Mouse (Mus musculus) midbrain, embryonic 15.5 days (tissue): ENCODE measurements at regions not wholly inside any gene's neighbourhood (a gene's known extent, or its start where the extent isn't known, plus 50 kb on each side); places are given as distances from the start of the nearest gene placed in this dataset.
"Not testable (repeated sequence)": the region's sequence is repeated elsewhere in the genome, so short reads cannot be mapped to it uniquely, and the experiment has no call there.

Experiments
- ATAC-seq: fragments of 200-750 bp; cut with Nextera tagmentation; replicated peaks from 2 replicates; pipeline ENCODE4 v1.8.0; 2017; ENCODE audit warnings: moderate TSS enrichment
- H3K27ac ChIP-seq: fragments of 300-500 bp; sonication (generic); 2 replicates; pipeline ENCODE4 v1.5.1; 2015; ENCODE audit warnings: mild to moderate bottlenecking, inconsistent platforms
- H3K27me3 ChIP-seq: fragments of 300-500 bp; sonication (generic); replicated peaks from 2 replicates; pipeline ENCODE4 v1.6.1; 2015; ENCODE audit warnings: inconsistent platforms
- H3K36me3 ChIP-seq: fragments of 300-500 bp; sonication (generic); replicated peaks from 2 replicates; pipeline ENCODE4 v1.6.1; 2015; ENCODE audit warnings: inconsistent platforms
- H3K4me1 ChIP-seq: fragments of 300-500 bp; sonication (generic); 2 replicates; pipeline ENCODE4 v1.6.1; 2015; ENCODE audit warnings: inconsistent platforms
- H3K4me2 ChIP-seq: fragments of 300-500 bp; sonication (generic); 2 replicates; pipeline ENCODE4 v1.6.1; 2015; ENCODE audit warnings: inconsistent platforms, mild to moderate bottlenecking, moderate library complexity
- H3K4me3 ChIP-seq: fragments of 300-500 bp; sonication (generic); 2 replicates; pipeline ENCODE4 v1.5.1; 2015; ENCODE audit warnings: mild to moderate bottlenecking, inconsistent platforms
- H3K9ac ChIP-seq: fragments of 300-500 bp; sonication (generic); 2 replicates; pipeline ENCODE4 v1.6.1; 2015; ENCODE audit warnings: mild to moderate bottlenecking, inconsistent platforms
- H3K9me3 ChIP-seq: fragments of 300-500 bp; sonication (generic); 2 replicates; pipeline ENCODE4 v1.6.1; 2016; ENCODE audit warnings: inconsistent platforms
- whole genome bisulfite sequencing: fragments of 180-500 bp; shearing (Covaris S2); methylation state at CpG from one replicate; pipeline ENCODE4 v1.1.7; 2015; ENCODE audit warnings: mixed read lengths; 5-methylcytosine and 5-hydroxymethylcytosine counted together

DNA sequence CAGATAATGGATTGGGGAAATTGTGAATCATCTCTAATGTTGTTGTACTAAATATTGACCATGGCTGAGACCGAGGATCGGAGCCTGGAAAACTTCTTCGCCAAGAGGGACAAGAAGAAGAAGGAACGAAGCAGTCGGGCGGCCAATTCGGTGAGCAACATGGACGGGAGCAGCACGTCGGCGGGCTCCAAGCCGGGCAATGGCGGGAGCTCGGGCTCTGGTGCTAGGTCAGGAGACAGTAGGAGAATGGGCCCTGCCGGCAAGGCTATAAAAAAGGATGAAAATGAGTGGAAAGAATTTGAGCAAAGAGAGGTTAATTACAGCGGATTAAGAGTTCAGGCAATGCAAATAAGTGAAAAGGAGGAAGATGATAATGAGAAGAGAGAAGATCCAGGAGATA, 55.0 kb upstream of the Zfp990 start:
- H3K27ac ChIP-seq, ATAC-seq: not testable (repeated sequence)

DNA sequence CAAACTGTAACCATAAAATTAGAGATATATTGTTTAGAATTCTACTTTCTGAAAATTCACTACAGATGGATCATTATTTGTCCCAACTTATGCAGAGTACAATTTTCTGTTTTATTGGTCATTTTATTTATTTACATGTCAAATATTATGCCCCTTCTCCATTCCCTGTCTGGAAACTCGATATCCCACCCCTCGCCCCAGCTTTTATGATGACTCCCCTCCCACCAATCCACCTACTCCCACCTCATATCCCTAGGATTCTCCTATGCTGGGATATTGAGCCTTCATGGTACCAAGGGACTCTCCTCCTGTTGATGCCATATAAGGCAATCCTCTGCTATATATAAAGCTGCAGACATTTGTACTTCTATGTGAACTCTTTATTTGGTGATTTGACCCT, 62.0 kb upstream of the Zfp990 start:
- no peak overlapping the region for H3K9ac ChIP-seq
- no peak overlapping the region for H3K4me3 ChIP-seq
- no peaks in the 10 kb centered on the region for H3K27me3 ChIP-seq
- H3K9me3 ChIP-seq, result peaks cover 31% of the 10 kb centered on the region
- 75% methylated on average over 2 of the region's 2 CpGs for WGBS
- no peak overlapping the region for H3K27ac ChIP-seq
- H3K36me3 ChIP-seq, result no peaks in the 10 kb centered on the region
- no peak for ATAC-seq
- no peak overlapping the region for H3K4me2 ChIP-seq
- no peaks in the 10 kb centered on the region for H3K4me1 ChIP-seq

More for the DNA sequence above, 55.0 kb upstream of the Zfp990 start:
- not testable (repeated sequence) for H3K9me3 ChIP-seq, H3K4me1 ChIP-seq, H3K36me3 ChIP-seq, H3K4me2 ChIP-seq, H3K27me3 ChIP-seq, H3K4me3 ChIP-seq, H3K9ac ChIP-seq
- WGBS, result 89% methylated on average over 16 of the region's 16 CpGs

DNA sequence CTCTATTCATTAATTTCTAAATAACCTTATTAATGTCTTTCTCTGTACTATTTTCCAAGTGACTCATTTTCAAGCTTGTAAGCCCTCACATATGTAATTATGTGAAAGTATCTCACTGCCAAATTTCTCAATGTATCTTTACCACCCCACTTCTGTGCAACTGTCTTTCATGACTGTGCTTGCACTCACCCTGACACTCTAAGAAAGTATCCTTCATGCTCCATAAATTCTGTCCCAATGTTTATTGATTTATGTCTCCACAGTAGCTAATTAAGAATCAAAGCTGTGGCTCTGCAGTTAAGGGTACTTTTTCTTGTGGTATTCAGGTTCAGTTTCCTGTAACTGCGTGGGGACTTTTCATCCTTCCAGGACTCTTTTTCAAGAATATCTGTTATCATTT, 73.8 kb upstream of the Zfp990 start:
- H3K4me2 ChIP-seq, H3K4me3 ChIP-seq, H3K9ac ChIP-seq, H3K36me3 ChIP-seq, H3K27me3 ChIP-seq, ATAC-seq, H3K27ac ChIP-seq, H3K4me1 ChIP-seq: not testable (repeated sequence)
- WGBS, result 88% methylated on average over 1 of the region's 1 CpGs
- peaks cover 62% of the 10 kb centered on the region for H3K9me3 ChIP-seq

DNA sequence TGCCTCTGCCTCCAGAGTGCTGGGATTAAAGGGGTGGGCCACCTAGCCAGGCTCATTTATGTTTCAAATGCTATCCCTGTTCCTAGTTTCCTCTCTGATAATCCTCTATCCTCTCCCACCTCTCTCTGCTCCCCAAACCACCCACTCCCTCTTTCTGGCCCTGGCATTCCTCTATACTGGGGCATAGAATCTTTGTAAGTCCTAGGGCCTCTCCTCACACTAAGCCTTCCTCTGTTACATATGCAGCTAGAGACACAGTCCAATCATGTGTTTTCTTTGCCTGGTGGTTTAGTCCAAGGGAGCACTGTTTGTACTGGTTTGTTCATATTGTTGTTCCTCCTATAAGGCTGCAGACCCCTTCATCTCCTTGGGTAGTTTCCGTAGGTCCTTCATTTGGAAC, 76.0 kb upstream of the Zfp990 start:
- H3K27ac ChIP-seq, result no peak overlapping the region
- 83% methylated on average over 1 of the region's 1 CpGs for WGBS
- no peak overlapping the region for H3K4me3 ChIP-seq
- H3K9me3 ChIP-seq, result peaks cover 55% of the 10 kb centered on the region
- ATAC-seq, result no peak
- no peaks in the 10 kb centered on the region for H3K36me3 ChIP-seq
- H3K27me3 ChIP-seq, result no peaks in the 10 kb centered on the region
- H3K4me1 ChIP-seq, result no peaks in the 10 kb centered on the region
- no peak overlapping the region for H3K9ac ChIP-seq
- H3K4me2 ChIP-seq, result no peak overlapping the region

DNA sequence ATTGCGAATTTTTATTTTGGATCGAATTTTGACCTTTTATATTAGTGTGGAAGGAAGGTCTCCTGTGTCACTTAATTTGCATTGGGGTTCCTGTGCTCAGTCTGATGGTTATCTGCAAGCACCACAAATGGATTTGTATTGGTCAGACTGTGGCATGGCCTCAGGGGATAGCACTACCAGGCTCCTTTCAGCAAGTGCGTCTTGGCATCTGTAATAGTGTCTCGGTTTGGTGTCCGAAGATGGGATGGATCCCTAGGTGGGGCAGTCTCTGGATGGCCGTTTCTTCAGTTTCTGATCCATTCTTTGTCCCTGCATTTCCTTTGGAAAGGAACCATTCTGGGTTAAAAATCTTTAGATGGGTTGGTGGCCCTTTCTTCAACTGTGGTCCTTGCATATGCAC, 76.5 kb upstream of the Zfp990 start:
- no peak overlapping the region for H3K4me3 ChIP-seq
- peaks cover 54% of the 10 kb centered on the region for H3K9me3 ChIP-seq
- no peak overlapping the region for H3K4me2 ChIP-seq
- ATAC-seq, result no peak
- no peak overlapping the region for H3K9ac ChIP-seq
- 70% methylated on average over 6 of the region's 6 CpGs for WGBS
- no peaks in the 10 kb centered on the region for H3K27me3 ChIP-seq
- no peak overlapping the region for H3K27ac ChIP-seq
- H3K4me1 ChIP-seq, result no peaks in the 10 kb centered on the region
- no peaks in the 10 kb centered on the region for H3K36me3 ChIP-seq

DNA sequence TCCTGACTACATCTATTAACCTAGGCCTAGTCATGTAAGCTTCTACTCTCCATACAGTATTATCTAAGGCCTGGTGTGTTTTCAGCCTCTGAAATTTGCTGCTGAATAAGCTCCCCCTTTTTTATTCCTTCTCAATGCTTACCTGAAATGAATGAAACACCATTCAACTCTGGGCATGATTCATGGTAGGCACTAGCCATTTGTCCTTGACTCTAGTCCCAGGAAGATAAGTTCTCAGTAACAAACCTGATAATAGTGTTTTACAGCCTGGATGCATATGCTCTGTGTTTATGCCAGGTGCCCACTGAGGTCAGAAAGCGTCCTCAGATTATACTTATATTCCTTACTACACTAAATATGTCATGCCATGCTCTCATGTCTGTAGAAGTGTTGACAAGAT, 77.3 kb upstream of the Zfp990 start:
- H3K9ac ChIP-seq, H3K36me3 ChIP-seq, H3K27me3 ChIP-seq, H3K4me3 ChIP-seq, H3K4me1 ChIP-seq, H3K4me2 ChIP-seq, H3K27ac ChIP-seq, ATAC-seq: not testable (repeated sequence)
- 48% methylated on average over 1 of the region's 1 CpGs for WGBS
- H3K9me3 ChIP-seq, result peaks cover 52% of the 10 kb centered on the region

DNA sequence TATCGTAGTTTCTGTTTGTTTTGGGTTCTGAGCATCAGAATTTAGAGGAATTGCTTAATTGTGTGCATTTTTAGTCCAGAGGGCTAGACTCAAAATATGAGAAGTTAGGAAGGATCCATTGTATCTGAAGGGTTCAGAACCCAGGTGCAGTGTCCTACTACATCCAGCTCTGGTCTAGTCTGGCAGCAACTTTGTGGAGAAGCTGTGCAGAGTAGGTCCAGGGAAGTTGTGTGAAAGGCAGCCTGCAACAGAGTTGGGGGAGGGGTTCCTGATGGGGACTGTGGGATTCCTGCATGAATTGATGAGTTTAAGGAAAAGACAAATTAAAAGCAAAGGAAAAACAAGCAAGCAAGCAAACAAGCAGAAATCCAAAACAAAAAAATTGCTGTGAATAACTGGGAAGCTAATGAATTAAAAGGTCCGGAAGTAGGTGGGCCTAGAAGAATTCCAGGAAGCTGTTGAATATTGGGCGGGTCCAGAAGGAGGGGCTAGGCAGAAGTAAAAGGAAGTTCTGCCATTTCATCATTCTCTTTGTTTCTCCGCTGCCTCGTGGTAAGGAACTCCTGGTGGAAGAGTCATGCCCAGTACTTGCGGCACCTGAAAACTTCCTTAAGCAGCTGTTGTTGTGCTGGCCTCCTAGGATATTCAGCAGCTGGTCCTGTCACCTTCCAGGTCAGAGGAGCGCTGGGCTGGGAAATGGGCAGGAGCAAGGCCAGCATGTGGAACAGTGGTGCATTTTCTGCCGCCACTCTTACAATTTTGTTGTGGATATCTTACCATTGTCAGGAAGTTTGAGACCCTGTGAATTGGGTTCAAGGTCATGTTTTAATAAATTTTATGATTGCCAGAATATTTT, 78.4 kb upstream of the Zfp990 start:
- Histone ChIP-seq H3K9ac (no peak overlapping the region), H3K9me3 (peaks cover 48% of the 10 kb centered on the region), H3K27me3 (no peaks in the 10 kb centered on the region), H3K4me3 (no peak overlapping the region), H3K36me3 (no peaks in the 10 kb centered on the region), H3K4me2 (no peak overlapping the region), H3K27ac (no peak overlapping the region), H3K4me1 (no peaks in the 10 kb centered on the region)
- 69% methylated on average over 8 of the region's 8 CpGs for WGBS
- ATAC-seq, result no peak

DNA sequence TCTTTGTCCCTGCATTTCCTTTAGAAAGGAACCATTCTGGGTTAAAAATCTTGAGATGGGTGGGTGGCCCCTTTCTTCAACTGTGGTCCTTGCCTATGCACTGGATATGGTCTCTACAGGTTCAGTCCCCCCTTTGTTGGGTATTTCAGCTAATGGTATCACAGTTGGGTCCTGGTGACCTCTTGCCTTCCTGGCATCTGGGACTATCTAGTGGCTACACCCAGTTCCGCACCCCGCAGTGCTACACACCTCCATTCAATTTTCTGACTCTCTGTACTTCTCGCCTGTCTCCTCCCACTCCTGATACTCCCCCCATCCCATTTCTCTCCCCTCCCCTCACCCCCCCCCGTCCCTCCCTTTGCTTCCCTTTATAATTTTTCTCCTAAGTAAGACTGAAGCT, 92.7 kb upstream of the Zfp990 start:
- not testable (repeated sequence) for H3K27ac ChIP-seq, H3K27me3 ChIP-seq, ATAC-seq, H3K4me2 ChIP-seq, H3K4me3 ChIP-seq, H3K4me1 ChIP-seq, H3K9ac ChIP-seq, H3K36me3 ChIP-seq, H3K9me3 ChIP-seq
- 55% methylated on average over 4 of the region's 4 CpGs for WGBS

DNA sequence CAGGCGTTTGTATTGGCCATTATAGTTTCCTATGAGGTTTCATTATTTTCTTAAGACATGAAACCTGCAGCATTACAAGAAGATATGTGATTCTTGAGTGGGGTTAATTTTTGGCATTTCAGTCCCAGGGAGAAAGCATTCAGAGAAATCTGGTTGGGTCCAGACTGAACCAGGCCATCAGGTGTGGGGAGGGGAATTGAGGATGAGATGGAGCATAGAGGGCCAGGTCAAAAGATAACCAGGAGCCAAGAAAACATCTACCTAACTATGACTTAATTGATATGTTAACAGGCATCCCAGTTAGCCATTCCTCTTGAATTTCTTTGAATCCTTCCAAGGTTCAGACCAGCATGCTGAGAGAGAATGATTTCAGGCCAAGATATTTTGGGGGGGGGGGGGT, 96.2 kb upstream of the Tnfrsf8 start:
- H3K9me3 ChIP-seq, result peaks cover 6% of the 10 kb centered on the region; the same call in 1 of the 2 replicates
- no peak overlapping the region for H3K9ac ChIP-seq
- ATAC-seq, result no peak
- H3K27me3 ChIP-seq, result no peaks in the 10 kb centered on the region
- no peaks in the 10 kb centered on the region for H3K36me3 ChIP-seq
- H3K27ac ChIP-seq, result no peak overlapping the region
- WGBS, result 52% methylated on average over 1 of the region's 1 CpGs
- no peak overlapping the region for H3K4me3 ChIP-seq
- H3K4me1 ChIP-seq, result no peaks in the 10 kb centered on the region
- H3K4me2 ChIP-seq, result no peak overlapping the region

DNA sequence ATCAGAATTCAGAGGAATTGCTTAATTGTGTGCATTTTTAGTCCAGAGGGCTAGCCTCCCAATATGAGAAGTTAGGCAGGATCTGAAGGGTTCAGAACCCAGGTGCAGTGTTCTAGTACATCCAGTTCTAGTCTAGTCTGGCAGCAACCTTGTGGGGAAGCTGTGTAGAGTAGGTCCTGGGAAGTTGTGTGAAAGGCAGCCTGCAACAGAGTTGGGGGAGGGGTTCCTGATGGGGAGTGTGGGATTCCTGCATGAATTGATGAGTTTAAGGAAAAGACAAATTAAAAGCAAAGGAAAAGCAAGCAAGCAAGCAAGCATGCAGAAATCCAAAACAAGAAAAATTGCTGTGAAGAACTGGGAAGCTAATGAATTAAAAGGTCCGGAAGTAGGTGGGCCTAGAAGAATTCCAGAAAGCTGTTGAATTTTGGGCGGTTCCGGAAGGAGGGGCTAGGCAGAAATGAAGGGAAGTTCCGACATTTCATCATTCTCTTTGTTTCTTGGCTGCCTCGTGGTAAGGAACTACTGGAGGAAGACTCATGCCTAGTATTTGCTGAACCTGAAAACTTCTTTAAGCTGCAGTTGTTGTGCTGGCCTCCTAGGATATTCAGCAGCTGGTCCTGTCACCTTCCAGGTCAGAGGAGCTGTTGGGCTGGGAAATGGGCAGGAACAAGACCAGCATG, 95.0 kb upstream of the Tnfrsf8 start:
- Histone ChIP-seq H3K36me3 (no peaks in the 10 kb centered on the region), H3K27me3 (no peaks in the 10 kb centered on the region), H3K9ac (no peak overlapping the region), H3K4me1 (no peaks in the 10 kb centered on the region), H3K9me3 (peaks cover 6% of the 10 kb centered on the region; the same call in 1 of the 2 replicates), H3K4me2 (no peak overlapping the region), H3K4me3 (no peak overlapping the region), H3K27ac (no peak overlapping the region)
- 84% methylated on average over 5 of the region's 5 CpGs for WGBS
- ATAC-seq, result no peak

DNA sequence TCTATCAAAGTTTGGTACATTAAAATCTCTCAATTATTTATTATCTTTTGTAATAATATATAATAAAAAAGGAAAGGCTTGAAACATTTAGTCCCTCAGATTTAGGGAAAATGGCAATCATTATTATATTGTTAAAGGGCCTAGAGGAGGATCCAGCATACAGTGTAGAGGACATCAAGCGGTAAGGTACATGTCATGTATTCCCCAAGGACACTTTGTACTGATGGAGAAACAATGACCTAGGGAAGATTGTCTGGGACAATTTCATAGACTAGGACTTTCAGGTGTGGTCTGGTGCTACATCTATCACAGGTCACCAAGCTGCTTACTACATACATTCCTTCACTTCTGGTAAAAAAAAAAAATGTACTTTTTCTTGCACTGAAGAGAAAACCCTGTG, 91.1 kb upstream of the Tnfrsf8 start:
- H3K27me3 ChIP-seq, H3K27ac ChIP-seq, H3K4me2 ChIP-seq, H3K9me3 ChIP-seq, H3K4me3 ChIP-seq, ATAC-seq, H3K9ac ChIP-seq, H3K36me3 ChIP-seq, H3K4me1 ChIP-seq: not testable (repeated sequence)
- WGBS, result 43% methylated on average over 1 of the region's 1 CpGs

DNA sequence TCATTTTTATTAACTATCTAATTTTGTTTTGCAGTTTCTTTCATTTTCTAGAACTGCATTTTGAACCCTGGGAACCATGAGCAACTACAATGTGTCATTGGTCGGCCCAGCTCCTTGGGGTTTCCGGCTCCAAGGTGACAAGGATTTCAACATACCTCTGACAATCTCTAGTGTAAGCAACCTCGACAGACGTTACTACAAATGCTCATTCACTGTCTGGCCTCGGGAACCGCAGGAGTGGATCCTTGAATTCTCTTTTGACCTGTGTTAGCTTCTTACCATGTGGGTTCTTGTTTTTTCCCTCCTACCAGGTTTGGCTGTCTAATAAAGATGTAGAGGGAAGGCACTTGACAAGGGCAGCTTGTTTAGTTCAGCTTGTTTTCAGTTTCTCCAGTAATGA, 89.3 kb upstream of the Tnfrsf8 start:
- ATAC-seq, H3K36me3 ChIP-seq, H3K4me1 ChIP-seq, H3K9ac ChIP-seq, H3K4me2 ChIP-seq, H3K4me3 ChIP-seq, H3K9me3 ChIP-seq, H3K27me3 ChIP-seq, H3K27ac ChIP-seq: not testable (repeated sequence)
- 76% methylated on average over 6 of the region's 6 CpGs for WGBS

DNA sequence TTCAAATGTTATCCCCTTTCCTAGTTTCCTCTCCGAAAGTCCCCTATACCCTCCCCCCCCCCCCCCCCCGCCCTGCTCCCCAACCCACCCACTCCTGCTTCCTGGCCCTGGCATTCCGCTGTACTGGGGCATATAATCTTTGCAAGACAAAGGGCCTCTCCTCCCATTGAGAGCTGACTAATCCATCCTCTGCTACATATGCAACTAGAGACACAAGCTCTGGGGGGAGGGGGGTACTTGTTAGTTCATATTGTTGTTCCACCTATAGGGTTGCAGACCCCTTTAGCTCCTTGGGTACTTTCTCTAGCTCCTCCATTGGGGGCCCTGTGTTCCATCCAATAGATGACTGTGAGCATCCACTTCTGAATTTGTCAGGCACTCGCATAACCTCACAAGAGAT, 63.9 kb upstream of the Tnfrsf8 start:
- not testable (repeated sequence) for ATAC-seq, H3K27me3 ChIP-seq, H3K4me2 ChIP-seq, H3K4me1 ChIP-seq, H3K9me3 ChIP-seq, H3K4me3 ChIP-seq, H3K27ac ChIP-seq, H3K36me3 ChIP-seq, H3K9ac ChIP-seq
- WGBS, result 65% methylated on average over 3 of the region's 4 CpGs
